Mouse (Mus musculus) CH12.LX (cell line): ENCODE measurements at regions not wholly inside any gene's neighbourhood (a gene's known extent, or its start where the extent isn't known, plus 50 kb on each side); places are given as distances from the start of the nearest gene placed in this dataset.

Experiments
- CTCF ChIP-seq, 2 experiments: IDR thresholded peaks in 1 of 2; conservative IDR thresholded peaks in 1 of 2; 2 replicates each; pipeline ENCODE4 v1.5.1; 2011 to 2012; ENCODE audit warnings: low read depth in 2 of 2, low read length in 2 of 2, improper control_type of control experiment in 1 of 2, inconsistent platforms in 1 of 2, mild to moderate bottlenecking in 1 of 2, moderate library complexity in 1 of 2
- POLR2A ChIP-seq: IDR thresholded peaks from 2 replicates; pipeline ENCODE4 v1.6.1; 2011; ENCODE audit warnings: low read depth, mild to moderate bottlenecking, improper control_type of control experiment, low read length
- RAD21 ChIP-seq: IDR thresholded peaks from 2 replicates; pipeline ENCODE4 v1.6.1; 2011; ENCODE audit warnings: low read depth, mild to moderate bottlenecking, low read length, improper control_type of control experiment, moderate library complexity

DNA sequence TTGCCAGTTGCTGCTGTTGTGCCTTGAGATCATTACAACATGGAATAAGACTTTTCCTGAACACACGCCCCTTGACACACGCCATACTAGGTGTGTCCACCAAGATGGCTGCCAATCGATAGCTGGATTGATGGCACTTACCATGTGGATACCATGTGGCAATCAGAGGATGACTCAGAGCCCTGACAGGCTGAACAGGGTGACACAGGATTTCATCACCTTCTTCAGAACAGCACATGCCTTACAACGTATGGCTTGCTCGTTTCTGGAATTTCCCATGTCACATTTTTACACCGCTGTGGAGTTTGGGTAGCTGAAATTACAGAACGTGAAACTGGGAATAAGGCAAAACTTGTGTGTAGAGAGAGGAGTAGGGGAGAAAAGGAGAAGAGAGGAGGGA is 92.9 kb downstream of the Psmg1 start:
- no peak for TF ChIP-seq RAD21
- TF ChIP-seq CTCF (conservative IDR thresholded peaks at IDR 0.05 in 1 of 2, IDR thresholded peaks at IDR 0.05 in 1 of 2; ENCODE audit: low read depth in 2 of 2, low read length in 2 of 2): no peak
- no peak for TF ChIP-seq POLR2A
